Mouse (Mus musculus) urinary bladder, adult 18-20 months (tissue): Measurements from ENCODE around the gene Stard3.
"Not testable (repeated sequence)": the region's sequence is repeated elsewhere in the genome, so short reads cannot be mapped to it uniquely, and the experiment has no call there.

ENCODE experiments used
- DNase-seq, 2 experiments: peaks; one replicate each; pipeline ENCODE4 v3.0.0; 2022; ENCODE audit warnings: low spot score in 2 of 2, mixed read lengths in 2 of 2

Gene Stard3

GRCm38 (mm10) chr11:98372406-98372805 lies 14.2 kb downstream of the Stard3 start:
- no peak for DNase-seq

- DNase-seq, result no peak
Observed at GRCm38 (mm10) chr11:98373244-98373643, 15.1 kb downstream of the Stard3 start.

- no peak for DNase-seq
Observed at GRCm38 (mm10) chr11:98374266-98374665, 16.1 kb downstream of the Stard3 start.

- no peak for DNase-seq
Observed at GRCm38 (mm10) chr11:98376756-98377155, 18.6 kb downstream of the Stard3 start.

GRCm38 (mm10) chr11:98377787-98378186 lies 19.6 kb downstream of the Stard3 start:
- no peak for DNase-seq

GRCm38 (mm10) chr11:98379379-98379778 lies 21.2 kb downstream of the Stard3 start:
- no peak for DNase-seq

GRCm38 (mm10) chr11:98380106-98380505 lies 21.9 kb downstream of the Stard3 start:
- DNase-seq, result no peak

- DNase-seq, result no peak
Observed at GRCm38 (mm10) chr11:98381651-98382050, 23.5 kb downstream of the Stard3 start.

GRCm38 (mm10) chr11:98382405-98382804 lies 24.2 kb downstream of the Stard3 start:
- not testable (repeated sequence) for DNase-seq

- DNase-seq, result no peak
Observed at GRCm38 (mm10) chr11:98383261-98384030, 25.3 kb downstream of the Stard3 start, which contains the start of gene Tcap. Gene Tcap, plus strand, starts transcription at chr11:98383811.

GRCm38 (mm10) chr11:98384216-98384615 lies 26.0 kb downstream of the Stard3 start:
- DNase-seq, result no peak

- DNase-seq, result no peak
Observed at GRCm38 (mm10) chr11:98384721-98385637, 26.8 kb downstream of the Stard3 start.

- no peak for DNase-seq
Observed at GRCm38 (mm10) chr11:98385638-98386585, 27.7 kb downstream of the Stard3 start, which contains the start of gene Pnmt. Gene Pnmt, plus strand, starts transcription at chr11:98386450.

- no peak for DNase-seq
Observed at GRCm38 (mm10) chr11:98386596-98386995, 28.4 kb downstream of the Stard3 start.

- DNase-seq, result no peak
Observed at GRCm38 (mm10) chr11:98387056-98387577, 28.9 kb downstream of the Stard3 start.

GRCm38 (mm10) chr11:98388282-98388681 lies 30.1 kb downstream of the Stard3 start:
- no peak for DNase-seq

GRCm38 (mm10) chr11:98389221-98389780 lies 31.1 kb downstream of the Stard3 start:
- no peak for DNase-seq

- no peak for DNase-seq
Observed at GRCm38 (mm10) chr11:98390141-98390540, 32.0 kb downstream of the Stard3 start.

GRCm38 (mm10) chr11:98392034-98392433 lies 33.9 kb downstream of the Stard3 start:
- DNase-seq, result no peak

GRCm38 (mm10) chr11:98392645-98393044 lies 34.5 kb downstream of the Stard3 start:
- no peak for DNase-seq

- no peak for DNase-seq
Observed at GRCm38 (mm10) chr11:98393317-98393716, 35.1 kb downstream of the Stard3 start.
